Mouse (Mus musculus) thymus, adult 2 months (tissue): ENCODE data around the gene Avil.

Experiments
- CTCF ChIP-seq: fragments of 200-500 bp; IDR thresholded peaks from 2 replicates; pipeline ENCODE4 v1.5.1; 2012; ENCODE audit warnings: mild to moderate bottlenecking, control low read depth, low read length, moderate library complexity, borderline replicate concordance; ENCODE audit not compliant: control insufficient read depth, poor library complexity, insufficient read depth; ENCODE audit errors: extremely low read depth
- POLR2A ChIP-seq: fragments of 200-500 bp; IDR thresholded peaks from 2 replicates; pipeline ENCODE4 v1.6.1; 2012; ENCODE audit warnings: mild to moderate bottlenecking, low read length, control low read depth, moderate library complexity; ENCODE audit not compliant: control insufficient read depth, poor library complexity, insufficient read depth; ENCODE audit errors: extremely low read depth

GRCm38 (mm10) chr10:127061085-127061484, 60.6 kb downstream of the Avil start:
- TF ChIP-seq POLR2A = no peak
- no peak for TF ChIP-seq CTCF
